Mouse (Mus musculus) erythroblast, adult 5-6 weeks (primary cell): ENCODE measurements around the gene Mrpl16. TPM values are rescaled to one million over a fixed set of nuclear protein-coding genes. Genes with fewer than 3 reads are reported as not detected.

Source experiments
- total RNA-seq, 2 experiments: library from RNA; stranded (forward) in 1 of 2; stranded (reverse) in 1 of 2; fragments of 150-400 nt in 1 of 2; fragments of 200-764, 138-1000 nt in 1 of 2; gene quantifications; 2 replicates each; pipeline versions ENCODE4 v1.2.3 to v1.2.4; 2015 to 2017; ENCODE audit warnings: low replicate concordance in 2 of 2

Mrpl16 gene
- total RNA-seq, 2 experiments from 2014 or later, result 4.2 to 14.6 TPM

Other genes starting within 250 kb of the Mrpl16 start
- gene Ms4a4d, start 233.6 kb upstream of the Mrpl16 start, total RNA-seq (2015; ENCODE audit: low replicate concordance), result not detected in 2 replicates
- not detected in 2 replicates for gene Ms4a4d, start 233.6 kb upstream of the Mrpl16 start, total RNA-seq (2017; ENCODE audit: low replicate concordance)
- 2.5 and 8.4 TPM in 2 replicates for gene Ms4a6d, start 165.5 kb upstream of the Mrpl16 start, total RNA-seq (2015; ENCODE audit: low replicate concordance)
- gene Ms4a6d, start 165.5 kb upstream of the Mrpl16 start, total RNA-seq (2017; ENCODE audit: low replicate concordance), result 0.60 and 2.4 TPM in 2 replicates
- gene Ms4a2, start 146.7 kb upstream of the Mrpl16 start, total RNA-seq (2015; ENCODE audit: low replicate concordance), result 19.4 and 26.9 TPM in 2 replicates
- 17.3 and 30.1 TPM in 2 replicates for gene Ms4a2, start 146.7 kb upstream of the Mrpl16 start, total RNA-seq (2017; ENCODE audit: low replicate concordance)
- gene Ms4a3, start 129.5 kb upstream of the Mrpl16 start, total RNA-seq (2015; ENCODE audit: low replicate concordance), result 204 and 267 TPM in 2 replicates
- gene Ms4a3, start 129.5 kb upstream of the Mrpl16 start, total RNA-seq (2017; ENCODE audit: low replicate concordance), result 91.2 and 97.0 TPM in 2 replicates
- not detected in 2 replicates for gene Oosp2, start 109.8 kb upstream of the Mrpl16 start, total RNA-seq (2015; ENCODE audit: low replicate concordance)
- not detected in 2 replicates for gene Oosp2, start 109.8 kb upstream of the Mrpl16 start, total RNA-seq (2017; ENCODE audit: low replicate concordance)
- 2.7 TPM in 1 of 2 replicates, not detected in the other for gene Oosp1, start 79.2 kb upstream of the Mrpl16 start, total RNA-seq (2015; ENCODE audit: low replicate concordance)
- gene Oosp1, start 79.2 kb upstream of the Mrpl16 start, total RNA-seq (2017; ENCODE audit: low replicate concordance), result not detected in 2 replicates
- gene Oosp3, start 73.3 kb upstream of the Mrpl16 start, total RNA-seq (2015; ENCODE audit: low replicate concordance), result not detected in 2 replicates
- gene Oosp3, start 73.3 kb upstream of the Mrpl16 start, total RNA-seq (2017; ENCODE audit: low replicate concordance), result not detected in 2 replicates
- not detected in 2 replicates for gene Gif, start 22.8 kb upstream of the Mrpl16 start, total RNA-seq (2015; ENCODE audit: low replicate concordance)
- gene Gif, start 22.8 kb upstream of the Mrpl16 start, total RNA-seq (2017; ENCODE audit: low replicate concordance), result not detected in 2 replicates
- gene Stx3, start 49.0 kb downstream of the Mrpl16 start, total RNA-seq (2015; ENCODE audit: low replicate concordance), result 0.19 and 3.6 TPM in 2 replicates
- gene Stx3, start 49.0 kb downstream of the Mrpl16 start, total RNA-seq (2017; ENCODE audit: low replicate concordance), result 3.9 and 4.5 TPM in 2 replicates
- not detected in 2 replicates for gene Olfr1417, start 68.8 kb downstream of the Mrpl16 start, total RNA-seq (2015; ENCODE audit: low replicate concordance)
- gene Olfr1417, start 68.8 kb downstream of the Mrpl16 start, total RNA-seq (2017; ENCODE audit: low replicate concordance), result not detected in 2 replicates
- gene Olfr1418, start 90.7 kb downstream of the Mrpl16 start, total RNA-seq (2015; ENCODE audit: low replicate concordance), result not detected in 2 replicates
- gene Olfr1418, start 90.7 kb downstream of the Mrpl16 start, total RNA-seq (2017; ENCODE audit: low replicate concordance), result not detected in 2 replicates
- not detected in 2 replicates for gene Olfr1419, start 104.7 kb downstream of the Mrpl16 start, total RNA-seq (2015; ENCODE audit: low replicate concordance)
- not detected in 2 replicates for gene Olfr1419, start 104.7 kb downstream of the Mrpl16 start, total RNA-seq (2017; ENCODE audit: low replicate concordance)
- gene Olfr1420, start 116.2 kb downstream of the Mrpl16 start, total RNA-seq (2015; ENCODE audit: low replicate concordance), result not detected in 2 replicates
- gene Olfr1420, start 116.2 kb downstream of the Mrpl16 start, total RNA-seq (2017; ENCODE audit: low replicate concordance), result not detected in 2 replicates
- gene Patl1, start 142.0 kb downstream of the Mrpl16 start, total RNA-seq (2015; ENCODE audit: low replicate concordance), result 8.5 and 8.8 TPM in 2 replicates
- 2.4 and 3.9 TPM in 2 replicates for gene Patl1, start 142.0 kb downstream of the Mrpl16 start, total RNA-seq (2017; ENCODE audit: low replicate concordance)
- gene Osbp, start 195.6 kb downstream of the Mrpl16 start, total RNA-seq (2015; ENCODE audit: low replicate concordance), result 7.1 and 10.6 TPM in 2 replicates
- gene Osbp, start 195.6 kb downstream of the Mrpl16 start, total RNA-seq (2017; ENCODE audit: low replicate concordance), result 12.7 and 14.8 TPM in 2 replicates